Mouse (Mus musculus): ENCODE results near the gene Ulk1.

Ulk1 gene

GRCm38 (mm10) chr5:110809667-110810325 lies at the start of gene Ulk1:
Gene Ulk1, minus strand, starts transcription at chr5:110810097.
- peak; percentile 100 for DNase-seq (ENCODE audit: low spot score)

- no peak for DNase-seq (ENCODE audit: low spot score)
Measured at GRCm38 (mm10) chr5:110859013-110859650, 49.2 kb upstream of the Ulk1 start.

GRCm38 (mm10) chr5:110857091-110857490 lies 47.2 kb upstream of the Ulk1 start:
- no peak for DNase-seq (ENCODE audit: low spot score)

- DNase-seq (ENCODE audit: low spot score) = no peak
Measured at GRCm38 (mm10) chr5:110852990-110853389, 43.1 kb upstream of the Ulk1 start.

- peak; percentile 43 for DNase-seq (ENCODE audit: low spot score)
Measured at GRCm38 (mm10) chr5:110841046-110841862, 31.4 kb upstream of the Ulk1 start.

GRCm38 (mm10) chr5:110840465-110840864 lies 30.6 kb upstream of the Ulk1 start:
- DNase-seq (ENCODE audit: low spot score) = peak; percentile 76

GRCm38 (mm10) chr5:110839678-110840365 lies 29.9 kb upstream of the Ulk1 start, which contains the start of the genes Hscb and Chek2:
Gene Hscb, minus strand, starts transcription at chr5:110839777.
Gene Chek2, plus strand, starts transcription at chr5:110839979.
- DNase-seq (ENCODE audit: low spot score) = peak; percentile 98

GRCm38 (mm10) chr5:110839038-110839677 lies 29.3 kb upstream of the Ulk1 start:
- peak; percentile 65 for DNase-seq (ENCODE audit: low spot score)

GRCm38 (mm10) chr5:110838016-110838415 lies 28.1 kb upstream of the Ulk1 start:
- peak; percentile 53 for DNase-seq (ENCODE audit: low spot score)

GRCm38 (mm10) chr5:110835959-110836358 lies 26.1 kb upstream of the Ulk1 start:
- peak; percentile 92 for DNase-seq (ENCODE audit: low spot score)

- DNase-seq (ENCODE audit: low spot score) = no peak
Measured at GRCm38 (mm10) chr5:110831036-110831720, 21.3 kb upstream of the Ulk1 start.

- no peak for DNase-seq (ENCODE audit: low spot score)
Measured at GRCm38 (mm10) chr5:110827576-110827975, 17.7 kb upstream of the Ulk1 start.

- no peak for DNase-seq (ENCODE audit: low spot score)
Measured at GRCm38 (mm10) chr5:110826781-110827495, 17.0 kb upstream of the Ulk1 start.

GRCm38 (mm10) chr5:110824421-110824820 lies 14.5 kb upstream of the Ulk1 start:
- DNase-seq (ENCODE audit: low spot score) = no peak

GRCm38 (mm10) chr5:110808821-110809666 lies 853 bp downstream of the Ulk1 start:
- peak; percentile 27 for DNase-seq (ENCODE audit: low spot score)

GRCm38 (mm10) chr5:110808061-110808631 lies 1.8 kb downstream of the Ulk1 start:
- peak; percentile 75 for DNase-seq (ENCODE audit: low spot score)

GRCm38 (mm10) chr5:110807453-110807852 lies 2.4 kb downstream of the Ulk1 start:
- no peak for DNase-seq (ENCODE audit: low spot score)

GRCm38 (mm10) chr5:110806676-110807075 lies 3.2 kb downstream of the Ulk1 start:
- no peak for DNase-seq (ENCODE audit: low spot score)

- DNase-seq (ENCODE audit: low spot score) = no peak
Measured at GRCm38 (mm10) chr5:110806154-110806553, 3.7 kb downstream of the Ulk1 start.
